Mouse (Mus musculus) ES-Bruce4 (cell line): Measurements from ENCODE around the gene Dmrtc1a.

Experiments
- CTCF ChIP-seq: IDR thresholded peaks from one replicate; pipeline ENCODE4 v1.8.1; 2011; ENCODE audit warnings: low read depth, low read length
- EP300 ChIP-seq: IDR thresholded peaks from 2 replicates; pipeline ENCODE4 v1.6.1; 2011; ENCODE audit warnings: low read depth, low read length; ENCODE audit not compliant: insufficient read depth
- POLR2A ChIP-seq: IDR thresholded peaks from one replicate; pipeline ENCODE4 v1.8.1; 2011; ENCODE audit warnings: low read length; ENCODE audit not compliant: insufficient read depth

DNA sequence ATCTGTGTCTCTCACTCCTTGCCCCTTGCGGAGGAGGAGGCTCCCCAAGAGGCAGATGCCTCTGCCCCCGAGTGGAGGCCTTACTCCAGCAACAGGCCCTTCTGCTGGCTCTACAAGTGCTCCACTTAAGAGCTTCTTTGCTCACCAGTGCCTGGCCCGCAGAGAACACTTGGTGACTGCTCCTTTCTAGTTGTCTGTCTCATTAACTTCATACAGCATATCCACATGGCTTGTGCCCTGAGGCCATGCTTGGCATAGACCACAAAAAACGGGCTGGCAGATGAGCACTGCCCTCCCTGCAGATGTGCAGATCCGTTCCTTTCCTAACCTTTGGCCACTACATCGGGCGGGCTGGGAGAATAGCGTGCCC lies 25.9 kb upstream of the Dmrtc1a start:
- TF ChIP-seq CTCF (no peak), POLR2A (no peak), EP300 (no peak)
